Mouse (Mus musculus): ENCODE results near the gene Fbxw9.
"Not testable (repeated sequence)": the region's sequence is repeated elsewhere in the genome, so short reads cannot be mapped to it uniquely, and the experiment has no call there.

Gene Fbxw9

DNA sequence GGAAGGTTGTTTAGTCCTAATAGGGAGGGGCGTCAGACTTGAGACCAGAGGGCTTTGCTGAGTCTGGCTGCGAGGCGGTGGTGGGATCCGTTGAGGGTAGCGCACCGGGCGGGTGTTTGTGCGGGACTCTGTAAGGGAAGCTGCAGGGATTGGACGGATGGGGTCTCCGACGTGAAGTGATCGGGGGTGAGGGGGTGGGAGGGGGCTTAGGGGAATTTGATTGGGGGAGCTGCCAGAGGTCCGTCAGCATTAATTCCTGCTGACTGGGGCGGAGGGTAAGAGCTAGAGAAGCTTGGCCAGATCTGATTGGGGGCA is 22.5 kb upstream of the Fbxw9 start:
- no peak for DNase-seq (ENCODE audit: low spot score)

DNA sequence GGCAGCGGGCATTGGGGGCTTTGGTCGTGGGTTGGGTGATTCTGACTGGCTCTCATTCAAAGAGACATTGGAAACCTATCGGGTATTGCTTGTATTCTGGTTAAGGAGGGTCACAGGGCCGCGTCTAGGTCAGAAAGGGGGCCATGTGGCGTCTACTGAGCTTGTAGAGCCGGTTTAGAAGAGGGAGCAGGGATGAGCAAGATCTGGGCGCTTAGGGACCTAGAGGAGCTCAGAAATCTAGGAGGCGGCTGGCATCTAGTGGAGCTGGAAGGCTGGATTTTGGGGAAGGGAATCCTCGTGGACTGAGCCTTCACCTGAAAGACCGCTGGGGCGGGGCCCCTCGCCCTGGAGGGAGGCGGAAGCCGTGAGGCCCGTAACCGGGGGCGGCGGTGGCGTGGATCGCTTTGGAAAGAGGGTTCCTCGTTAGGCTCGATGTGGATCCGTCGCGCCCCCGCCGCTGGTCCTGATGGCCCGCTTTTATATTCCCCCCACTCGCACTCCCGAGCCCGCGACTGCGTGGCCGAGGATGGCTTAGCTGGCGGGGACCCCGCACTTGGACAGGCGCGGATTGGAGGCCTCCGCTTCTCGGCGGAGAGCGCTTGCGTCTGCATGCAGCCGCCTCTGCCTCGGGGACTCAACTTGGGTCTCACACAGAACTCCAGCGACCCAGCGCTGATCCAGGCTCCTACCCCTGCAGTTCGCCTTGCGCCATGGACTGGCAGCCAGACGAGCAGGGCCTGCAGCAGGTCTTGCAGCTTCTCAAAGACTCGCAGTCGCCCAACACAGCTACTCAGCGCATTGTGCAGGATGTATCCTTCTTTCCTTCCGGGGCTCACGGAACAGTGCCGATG is 21.9 kb upstream of the Fbxw9 start:
- peak; percentile 73 for DNase-seq (ENCODE audit: low spot score)

DNA sequence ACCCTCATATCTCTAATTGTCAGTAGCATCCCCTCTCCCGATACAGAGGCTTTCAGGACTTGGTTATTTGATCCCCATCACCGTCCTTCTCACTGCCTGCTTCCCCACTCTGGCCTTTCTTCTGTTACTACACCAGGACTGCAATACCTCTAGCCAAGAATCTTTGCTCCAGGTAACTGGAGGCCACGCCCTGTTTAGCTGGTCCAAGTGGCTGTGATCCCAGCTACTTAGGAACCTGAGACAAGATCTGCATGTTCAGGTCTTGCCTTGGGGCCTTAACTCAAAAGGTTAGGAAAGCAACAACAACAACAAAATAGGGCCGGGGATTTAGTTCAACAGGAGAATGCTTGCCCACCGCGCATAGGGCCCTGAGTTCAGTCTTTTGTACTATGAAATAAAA is 16.2 kb upstream of the Fbxw9 start:
- no peak for DNase-seq (ENCODE audit: low spot score)

DNA sequence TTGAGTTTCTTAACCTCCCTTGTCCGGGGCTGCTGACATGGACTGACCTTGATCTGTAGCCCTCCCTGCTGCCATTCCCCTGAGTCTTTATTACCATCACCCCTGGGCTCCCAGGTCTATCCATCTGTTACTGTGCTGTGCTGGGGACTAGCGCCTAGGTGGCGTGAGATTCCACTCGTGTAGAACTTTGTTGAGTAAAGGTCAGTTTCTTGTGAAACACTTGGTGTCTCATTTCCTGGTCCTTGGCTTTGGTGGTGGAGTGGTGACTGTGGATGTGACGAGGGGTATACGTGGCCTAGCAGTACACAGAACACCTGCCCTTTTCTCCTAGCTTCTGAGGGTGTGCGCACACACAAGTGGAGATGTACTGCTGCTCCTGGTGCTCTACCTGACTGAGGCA is 2.5 kb upstream of the Fbxw9 start:
- DNase-seq (ENCODE audit: low spot score): no peak

DNA sequence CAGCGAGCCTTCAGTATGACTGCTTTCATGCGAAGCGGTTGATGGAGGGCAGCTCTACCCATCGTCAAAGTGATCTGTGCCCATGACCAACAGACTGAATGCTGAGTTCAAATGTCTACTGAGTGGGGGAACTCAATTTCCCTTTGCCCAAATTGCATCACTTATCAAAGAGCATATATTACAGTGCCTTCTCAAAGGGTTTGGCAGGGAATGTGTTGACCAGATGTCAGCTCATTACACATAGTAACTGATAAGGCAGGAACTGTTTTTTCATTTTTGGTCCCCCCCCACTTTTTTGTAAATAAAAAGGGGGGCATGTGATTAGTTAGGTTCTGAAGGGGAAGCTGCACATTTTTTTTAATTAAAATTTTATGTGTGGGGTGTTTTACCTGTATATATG is 2.7 kb downstream of the Fbxw9 start:
- no peak for DNase-seq (ENCODE audit: low spot score)

DNA sequence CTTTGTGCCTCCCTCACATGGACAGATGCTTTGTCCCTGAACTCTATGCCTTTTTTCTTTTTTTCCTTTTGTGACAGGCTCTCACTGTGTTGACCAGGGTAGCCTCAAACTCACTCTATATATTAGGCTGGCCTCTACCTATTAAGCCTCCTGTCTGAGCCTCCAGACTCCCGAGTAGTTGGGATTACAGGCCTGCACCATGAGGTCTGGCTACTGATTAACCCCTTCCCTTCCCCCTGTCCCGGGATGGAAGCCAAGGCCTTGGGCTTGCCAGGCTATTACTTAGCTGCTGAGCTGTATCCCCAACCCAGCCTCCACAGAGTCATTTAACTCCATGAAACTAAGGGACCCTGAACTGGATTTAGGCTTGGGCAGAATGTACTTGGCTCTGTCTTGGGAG is 5.4 kb downstream of the Fbxw9 start:
- no peak for DNase-seq (ENCODE audit: low spot score)

DNA sequence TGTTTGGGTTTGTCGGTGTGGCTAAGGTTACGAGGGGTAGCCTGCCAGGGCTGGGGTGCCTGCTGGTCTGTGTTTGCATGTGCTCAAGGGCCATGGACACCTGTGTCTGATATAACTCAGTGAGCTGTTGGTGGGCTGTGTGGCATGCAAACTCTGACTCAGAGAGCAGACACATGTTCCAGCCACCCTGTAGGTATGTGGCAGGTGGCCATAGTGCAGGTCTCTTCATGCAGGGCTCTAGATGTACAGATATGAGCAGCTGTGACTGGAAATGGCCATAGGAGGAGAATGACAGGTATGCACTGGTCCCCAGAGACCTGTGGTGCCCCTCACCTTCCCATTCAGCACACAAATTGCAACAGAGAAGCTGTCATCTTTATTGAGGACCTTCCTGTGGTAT is 7.3 kb downstream of the Fbxw9 start:
- no peak for DNase-seq (ENCODE audit: low spot score)

DNA sequence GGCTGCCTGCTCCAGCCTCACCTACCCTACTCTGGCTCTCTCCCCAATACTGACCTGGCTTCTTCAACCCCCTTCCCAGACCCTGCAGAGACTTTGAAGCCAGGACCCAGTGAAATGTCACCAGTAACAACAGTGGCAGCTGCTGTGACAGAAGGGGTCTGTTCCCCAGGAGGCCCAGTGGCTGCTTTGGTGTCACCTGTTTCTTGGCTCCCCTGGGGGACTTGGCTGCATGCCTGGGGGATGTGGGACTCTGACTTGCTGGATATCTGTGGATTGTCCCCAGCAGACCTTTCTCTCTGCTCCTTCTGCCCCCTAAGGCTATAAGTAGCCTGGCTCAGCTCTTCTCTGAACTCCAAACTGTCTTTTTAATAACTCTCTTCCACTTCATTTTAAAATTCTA is 8.1 kb downstream of the Fbxw9 start, which contains the start of gene Gm5741:
Gene Gm5741, minus strand, starts transcription at position 1 of the 400 bp plus-strand sequence.
- no peak for DNase-seq (ENCODE audit: low spot score)

DNA sequence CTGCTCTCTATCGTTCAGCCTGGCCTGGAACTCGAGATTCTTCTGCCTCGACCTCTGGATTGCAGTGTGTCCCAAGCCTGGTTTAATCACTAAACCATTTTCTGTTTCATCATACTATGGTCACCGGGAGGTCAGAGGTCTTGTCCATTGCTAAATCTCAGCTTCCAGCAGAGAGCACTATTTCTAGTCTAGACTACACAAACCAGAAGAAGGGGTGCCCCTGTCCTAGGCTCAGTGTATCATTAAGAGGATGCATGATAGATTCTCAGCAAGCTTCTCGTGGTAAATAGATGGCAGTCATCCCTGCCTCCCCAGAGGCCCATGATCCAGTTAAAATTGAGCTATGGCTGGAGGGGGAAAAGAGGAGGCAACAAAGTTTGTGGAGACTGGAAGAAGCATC is 11.2 kb downstream of the Fbxw9 start:
- DNase-seq (ENCODE audit: low spot score): no peak

DNA sequence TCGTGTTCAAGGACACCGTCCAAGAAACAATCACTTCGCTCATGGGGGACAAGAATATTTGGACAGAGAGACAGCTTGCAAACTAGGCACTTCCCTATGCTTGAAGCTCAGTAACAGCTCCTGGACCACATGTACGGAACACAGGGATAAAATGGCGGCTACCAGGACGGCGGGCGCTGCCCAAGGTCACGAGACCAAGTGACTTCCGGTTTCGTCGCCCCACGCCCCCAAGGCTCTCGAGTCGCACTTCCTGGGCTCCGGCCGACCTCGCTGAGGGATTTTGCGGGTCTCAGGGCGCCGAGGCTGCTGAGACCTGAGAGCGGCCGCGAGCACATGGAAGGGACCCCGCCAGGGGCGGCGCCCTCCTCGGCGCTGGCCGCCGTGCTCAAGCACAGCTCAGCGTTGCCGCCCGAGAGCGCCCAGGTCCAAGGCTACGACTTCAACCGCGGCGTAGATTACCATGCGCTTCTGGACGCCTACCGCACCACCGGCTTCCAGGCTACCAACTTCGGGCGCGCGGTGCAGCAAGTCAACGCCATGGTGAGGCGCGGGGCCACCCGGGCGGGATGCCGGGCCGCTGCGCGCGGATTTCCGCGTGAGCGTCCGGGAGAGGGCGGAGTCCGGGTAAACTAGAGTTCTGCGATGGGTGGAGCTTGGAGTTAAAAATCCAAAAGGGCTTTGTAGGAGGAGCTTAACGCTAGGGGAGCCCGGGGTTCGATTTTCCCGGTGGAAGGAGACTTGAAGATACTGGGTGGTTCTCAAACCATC is 11.8 kb downstream of the Fbxw9 start, which contains the start of gene Dhps:
Gene Dhps, plus strand, starts transcription at position 244 of the 768 bp plus-strand sequence.
- DNase-seq (ENCODE audit: low spot score): peak; percentile 90

DNA sequence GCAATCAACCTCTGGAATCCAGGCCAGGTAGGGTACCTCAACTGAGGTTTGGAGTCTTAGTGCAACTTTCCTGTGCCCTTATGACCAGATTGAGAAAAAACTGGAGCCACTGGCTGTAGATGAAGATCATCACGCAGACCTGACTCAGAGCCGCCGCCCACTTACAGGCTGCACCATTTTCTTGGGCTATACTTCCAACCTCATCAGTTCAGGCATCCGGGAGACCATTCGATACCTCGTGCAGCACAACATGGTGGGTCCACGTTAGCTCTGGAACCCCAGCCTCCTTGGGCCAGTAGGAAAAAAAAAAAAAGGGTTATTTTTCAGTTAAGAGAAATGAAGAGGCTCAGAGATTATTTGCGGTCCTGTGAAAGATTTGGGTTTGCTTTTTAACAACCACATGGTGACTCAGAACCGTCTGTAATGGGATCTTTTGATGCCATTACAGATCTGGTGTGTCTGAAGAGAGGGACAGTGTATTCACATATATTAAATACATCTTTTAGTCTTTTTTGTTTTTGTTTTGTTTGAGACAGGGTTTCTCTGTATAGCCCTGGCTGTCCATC is 12.6 kb downstream of the Fbxw9 start:
- DNase-seq (ENCODE audit: low spot score): no peak

DNA sequence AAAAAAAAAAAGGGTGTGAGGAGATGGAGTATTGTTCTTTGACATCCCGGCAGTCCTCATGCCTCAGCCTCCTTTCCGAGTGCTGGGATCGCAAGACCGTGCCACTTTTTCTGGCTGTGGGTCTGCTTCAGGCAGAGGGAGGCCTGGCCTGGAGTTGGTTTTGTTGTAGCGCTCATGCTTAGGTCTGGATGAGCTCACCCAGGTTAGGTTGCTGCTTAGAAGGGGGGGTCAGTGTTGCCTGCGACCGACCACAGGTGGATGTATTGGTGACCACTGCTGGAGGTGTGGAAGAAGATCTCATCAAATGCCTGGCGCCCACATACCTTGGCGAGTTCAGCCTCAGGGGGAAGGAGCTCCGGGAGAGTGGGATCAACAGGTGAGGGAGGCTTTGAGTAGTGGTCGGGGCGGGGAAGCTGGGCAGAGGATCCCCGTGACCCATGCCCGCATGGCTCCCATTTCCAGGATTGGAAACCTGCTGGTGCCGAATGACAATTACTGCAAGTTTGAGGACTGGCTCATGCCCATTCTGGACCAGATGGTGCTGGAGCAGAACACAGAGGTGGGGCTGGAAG is 13.3 kb downstream of the Fbxw9 start:
- no peak for DNase-seq (ENCODE audit: low spot score)

DNA sequence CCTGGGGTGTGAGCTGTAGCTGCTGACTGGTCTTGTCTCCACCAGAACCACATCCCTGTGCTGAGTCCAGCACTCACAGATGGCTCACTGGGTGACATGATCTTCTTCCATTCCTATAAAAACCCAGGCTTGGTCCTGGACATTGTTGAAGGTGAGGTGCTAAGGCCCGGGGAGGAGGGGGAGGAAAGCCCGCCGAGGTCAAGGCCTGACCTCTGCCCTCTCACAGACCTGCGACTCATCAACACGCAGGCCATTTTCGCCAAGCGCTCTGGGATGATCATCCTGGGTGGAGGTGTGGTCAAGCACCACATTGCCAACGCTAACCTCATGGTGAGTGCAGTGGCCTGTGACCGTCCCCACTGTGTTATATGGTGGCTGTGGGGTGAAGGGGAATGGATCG is 14.3 kb downstream of the Fbxw9 start:
- no peak for DNase-seq (ENCODE audit: low spot score)

DNA sequence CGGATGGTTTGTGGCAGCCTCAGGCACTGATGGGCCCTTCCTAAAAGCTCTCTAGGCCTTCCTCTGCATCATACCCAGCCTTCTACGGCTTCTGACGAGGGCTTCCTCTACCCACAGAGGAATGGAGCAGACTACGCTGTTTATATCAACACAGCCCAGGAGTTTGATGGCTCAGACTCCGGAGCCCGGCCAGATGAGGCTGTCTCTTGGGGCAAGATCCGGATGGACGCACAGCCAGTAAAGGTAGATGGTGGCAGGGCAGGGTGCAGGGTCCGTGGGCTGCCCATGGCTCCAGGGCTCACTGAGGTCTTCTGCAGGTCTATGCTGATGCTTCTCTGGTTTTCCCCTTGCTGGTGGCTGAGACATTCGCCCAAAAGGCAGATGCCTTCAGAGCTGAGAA is 14.8 kb downstream of the Fbxw9 start:
- DNase-seq (ENCODE audit: low spot score): no peak

DNA sequence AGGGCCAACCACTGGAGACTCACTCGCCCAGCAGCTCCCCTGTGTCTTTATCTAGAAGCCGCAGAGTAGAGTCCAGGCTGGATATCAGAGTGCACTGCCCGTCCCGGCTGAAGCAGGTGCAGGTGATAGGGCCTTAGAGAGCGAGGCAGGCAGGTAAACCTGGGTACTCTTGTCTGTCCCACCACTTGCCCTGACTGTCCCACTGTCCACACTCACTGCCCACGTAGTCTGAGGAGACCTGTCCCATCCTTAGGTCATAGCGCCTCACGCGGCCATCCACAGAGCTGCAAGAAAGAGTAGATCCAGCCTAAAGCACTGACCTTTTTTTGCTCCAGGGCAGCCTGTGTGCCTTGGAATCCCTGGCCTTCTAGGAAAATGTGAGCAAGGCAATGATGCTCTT is 16.1 kb downstream of the Fbxw9 start:
- peak; percentile 79 for DNase-seq (ENCODE audit: low spot score)

DNA sequence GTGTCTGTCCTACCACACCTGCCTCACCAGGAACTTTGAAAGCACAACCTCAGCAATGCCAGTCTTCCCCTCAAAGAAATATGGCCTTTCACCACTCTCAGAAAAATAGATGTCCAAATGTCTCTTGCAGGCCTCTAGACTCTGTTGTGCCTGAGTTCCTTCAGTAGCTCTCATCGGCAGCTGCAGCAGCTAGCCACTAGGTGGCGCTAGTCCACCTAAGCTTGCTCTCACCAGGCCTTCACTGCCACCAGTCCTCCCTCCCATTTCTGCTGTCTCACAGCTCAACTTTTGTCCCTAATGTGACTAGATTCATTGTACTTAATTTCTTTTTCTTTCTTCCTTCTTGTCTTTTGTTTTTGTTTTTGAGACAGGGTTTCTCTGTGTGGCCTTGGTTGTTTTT is 17.1 kb downstream of the Fbxw9 start:
- peak; percentile 79 for DNase-seq (ENCODE audit: low spot score)

DNA sequence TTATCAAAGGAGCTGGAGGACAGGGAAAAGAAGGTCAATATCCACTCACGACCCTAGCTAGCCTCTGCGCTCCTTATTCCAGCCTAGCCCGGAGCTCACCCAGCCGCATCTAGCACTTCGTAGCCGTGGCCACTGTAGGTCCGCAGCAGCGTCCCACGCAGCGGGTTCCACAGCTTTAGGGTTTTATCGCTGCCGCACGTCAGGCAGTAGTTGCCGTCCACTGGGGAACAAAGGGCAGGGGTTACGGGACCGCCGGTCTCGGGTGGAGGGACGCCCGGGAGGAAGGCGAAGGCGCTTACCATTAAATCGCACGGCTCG is 20.3 kb downstream of the Fbxw9 start:
- DNase-seq (ENCODE audit: low spot score): no peak

DNA sequence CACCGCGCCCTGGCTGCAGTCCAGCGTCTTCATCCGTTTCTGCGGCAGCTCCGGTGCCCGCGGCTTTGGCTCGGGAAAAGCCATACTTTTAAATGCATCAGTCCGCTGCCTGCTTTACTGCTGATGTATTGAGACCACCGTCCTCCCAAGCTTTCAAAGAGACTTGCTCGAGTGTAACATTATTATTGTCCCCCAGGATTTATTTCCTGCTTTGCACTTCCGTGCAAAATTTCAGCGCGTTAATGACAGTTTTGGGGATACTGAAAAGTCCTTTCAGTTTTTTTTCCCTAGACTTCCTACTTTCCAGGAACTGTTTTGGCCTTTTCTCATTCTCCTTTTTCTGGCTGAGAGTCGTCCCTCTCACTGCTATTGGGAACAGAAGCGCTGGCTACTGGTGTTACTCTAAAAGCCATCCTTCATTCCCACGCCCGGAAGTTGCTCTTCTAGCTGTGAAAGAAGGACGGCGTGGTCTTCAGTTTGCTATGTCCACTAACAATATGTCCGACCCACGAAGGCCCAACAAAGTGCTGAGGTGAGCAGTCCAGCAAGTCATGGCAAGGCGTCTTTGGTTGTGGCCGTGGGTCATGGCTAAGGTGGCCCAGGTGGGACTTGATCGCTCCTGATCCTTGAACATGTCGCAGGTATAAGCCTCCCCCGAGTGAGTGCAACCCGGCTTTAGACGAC is 20.8 kb downstream of the Fbxw9 start, which contains the start of gene Wdr83os:
Gene Wdr83os, plus strand, starts transcription at position 209 of the 684 bp plus-strand sequence.
- DNase-seq (ENCODE audit: low spot score): peak; percentile 77

DNA sequence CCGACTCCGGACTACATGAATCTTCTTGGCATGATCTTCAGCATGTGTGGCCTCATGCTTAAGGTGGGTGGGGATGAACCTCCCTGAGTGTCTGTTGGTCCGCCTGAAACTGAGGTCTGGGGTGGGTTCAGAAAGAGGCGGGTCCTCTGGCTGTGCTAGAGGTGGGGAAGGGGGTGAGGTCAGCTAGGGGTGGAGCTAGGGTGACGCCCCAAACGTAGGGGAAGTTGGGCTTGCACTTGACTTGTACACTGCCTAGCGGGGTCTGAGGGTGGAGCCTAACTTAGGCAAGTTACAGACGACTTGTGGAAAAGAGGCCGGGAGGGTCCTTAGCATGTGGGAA is 21.3 kb downstream of the Fbxw9 start, which contains the start of gene Wdr83:
Gene Wdr83, minus strand, starts transcription at position 91 of the 340 bp plus-strand sequence.
- DNase-seq (ENCODE audit: low spot score): no peak

DNA sequence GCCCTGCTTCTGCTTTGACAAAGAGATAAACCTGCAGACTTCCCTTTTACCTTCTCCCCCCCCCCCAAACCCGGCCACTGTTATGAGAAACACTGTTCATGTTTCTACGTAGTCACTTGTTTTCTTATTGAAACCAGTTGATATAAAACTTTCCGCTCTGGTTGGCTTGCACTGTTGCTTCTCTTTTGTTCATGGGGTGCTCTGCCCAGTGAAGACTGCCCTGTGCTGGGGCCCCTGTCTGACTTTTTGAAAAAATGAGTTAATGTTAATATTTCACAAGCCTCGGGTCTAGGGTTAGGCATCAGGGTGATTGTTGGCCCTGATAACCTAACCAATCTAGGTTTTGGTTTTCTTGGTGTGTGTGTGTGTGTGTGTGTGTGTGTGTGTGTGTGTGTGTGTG is 22.3 kb downstream of the Fbxw9 start:
- not testable (repeated sequence) for DNase-seq (ENCODE audit: low spot score)

DNA sequence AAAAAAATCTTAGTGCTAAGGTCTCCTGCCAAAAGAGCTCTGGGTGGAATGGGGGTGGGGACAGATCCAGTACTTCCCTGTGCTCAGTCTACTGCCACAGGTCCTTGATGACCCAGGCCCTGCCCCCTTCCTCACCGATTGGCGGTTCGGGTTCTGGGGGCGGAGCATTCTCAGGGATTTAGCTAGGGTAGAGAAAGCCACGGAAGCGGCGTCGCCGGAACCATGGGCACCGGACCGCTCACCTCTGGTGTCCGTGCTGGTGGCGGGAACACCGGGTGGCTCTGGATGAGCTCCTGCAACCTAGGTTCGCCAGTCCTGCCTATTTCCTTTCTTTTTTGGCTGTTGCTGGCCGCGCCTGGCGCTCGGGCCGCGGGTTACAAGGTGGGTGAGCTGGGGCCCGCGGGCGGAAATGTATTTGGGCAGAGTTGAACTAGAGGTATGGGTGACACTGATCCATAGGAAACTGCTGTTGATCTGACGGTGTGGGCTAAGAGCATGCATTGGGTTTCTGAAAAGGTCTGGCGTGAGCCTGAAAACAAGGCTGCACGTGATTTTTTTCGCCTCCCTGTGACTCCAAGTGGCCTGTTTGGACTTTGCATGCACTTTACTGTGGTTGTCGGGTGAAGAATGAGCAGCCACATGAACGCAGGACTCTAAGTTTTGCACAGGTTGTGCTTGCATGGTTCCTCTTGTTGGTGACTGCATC is 23.4 kb downstream of the Fbxw9 start, which contains the start of gene Man2b1:
Gene Man2b1, plus strand, starts transcription at position 163 of the 706 bp plus-strand sequence.
- peak; percentile 91 for DNase-seq (ENCODE audit: low spot score)

Measured in testis, postnatal 10 days (tissue).